Mouse (Mus musculus) left cerebral cortex, adult 8-10 months (tissue): ENCODE results near the gene Snx1. TPM values are rescaled to one million over a fixed set of nuclear protein-coding genes. Genes with fewer than 3 reads are reported as not detected.

ENCODE experiments used
- DNase-seq, 2 experiments: peaks; one replicate each; pipeline ENCODE4 v3.0.0; 2022; ENCODE audit warnings: low spot score in 2 of 2
- total RNA-seq, 4 experiments: library from RNA; stranded (reverse); gene quantifications; 2 replicates each; pipeline ENCODE4 v1.2.4; 2022

Snx1 gene
- total RNA-seq, 4 experiments from 2014 or later = 76.2 to 82.1 (median 79.1) TPM

GRCm38 (mm10) chr9:66052731-66053130, 73.7 kb downstream of the Snx1 start:
- no peak for DNase-seq

- DNase-seq = no peak
Observed at GRCm38 (mm10) chr9:66051493-66051892, 74.9 kb downstream of the Snx1 start.

GRCm38 (mm10) chr9:66049931-66050601, 76.3 kb downstream of the Snx1 start:
- DNase-seq = no peak

GRCm38 (mm10) chr9:66043241-66043640, 83.1 kb downstream of the Snx1 start:
- no peak for DNase-seq

GRCm38 (mm10) chr9:66042331-66042730, 84.1 kb downstream of the Snx1 start:
- DNase-seq = no peak

GRCm38 (mm10) chr9:66040801-66041200, 85.6 kb downstream of the Snx1 start:
- peak in 1 of 2 experiments; percentile 47 for DNase-seq

GRCm38 (mm10) chr9:66039290-66039689, 87.1 kb downstream of the Snx1 start:
- peak in 1 of 2 experiments; percentile 40 for DNase-seq

GRCm38 (mm10) chr9:66038581-66038980, 87.8 kb downstream of the Snx1 start:
- no peak for DNase-seq

Other genes starting within 250 kb of the Snx1 start
- gene Pclaf, start 236.3 kb downstream of the Snx1 start, total RNA-seq = under 1 TPM in 3 of 4 experiments, not detected in 1; 0.23 to 0.44 (median 0.25) TPM
- 10 to 100 TPM; 34.1 to 37.8 (median 36.4) TPM for gene Trip4, start 217.8 kb downstream of the Snx1 start, total RNA-seq
- 10 to 100 TPM; 33.0 to 48.1 (median 44.8) TPM for gene Csnk1g1, start 217.7 kb downstream of the Snx1 start, total RNA-seq
- gene Ppib, start 66.4 kb downstream of the Snx1 start, total RNA-seq = 100 to 1,000 TPM; 147 to 175 (median 159) TPM
- gene Snx22, start 56.9 kb downstream of the Snx1 start, total RNA-seq = 1 to 10 TPM; 4.3 to 6.0 (median 5.2) TPM
- 10 to 100 TPM; 25.7 to 26.7 (median 26.5) TPM for gene Ciao2a, start within 50 bp of the Snx1 start, total RNA-seq
- 1 to 10 TPM; 1.4 to 2.5 (median 1.6) TPM for gene Dapk2, start 31.6 kb upstream of the Snx1 start, total RNA-seq
- gene Herc1, start 223.9 kb upstream of the Snx1 start, total RNA-seq = 100 to 1,000 TPM; 106 to 127 (median 112) TPM